Mouse (Mus musculus) midbrain, embryonic 15.5 days (tissue): ENCODE measurements at regions not wholly inside any gene's neighbourhood (a gene's known extent, or its start where the extent isn't known, plus 50 kb on each side); places are given as distances from the start of the nearest gene placed in this dataset.
"Not testable (repeated sequence)": the region's sequence is repeated elsewhere in the genome, so short reads cannot be mapped to it uniquely, and the experiment has no call there.

Source experiments
- ATAC-seq: fragments of 200-750 bp; cut with Nextera tagmentation; replicated peaks from 2 replicates; pipeline ENCODE4 v1.8.0; 2017; ENCODE audit warnings: moderate TSS enrichment
- H3K27ac ChIP-seq: fragments of 300-500 bp; sonication (generic); 2 replicates; pipeline ENCODE4 v1.5.1; 2015; ENCODE audit warnings: mild to moderate bottlenecking, inconsistent platforms
- H3K27me3 ChIP-seq: fragments of 300-500 bp; sonication (generic); replicated peaks from 2 replicates; pipeline ENCODE4 v1.6.1; 2015; ENCODE audit warnings: inconsistent platforms
- H3K36me3 ChIP-seq: fragments of 300-500 bp; sonication (generic); replicated peaks from 2 replicates; pipeline ENCODE4 v1.6.1; 2015; ENCODE audit warnings: inconsistent platforms
- H3K4me1 ChIP-seq: fragments of 300-500 bp; sonication (generic); 2 replicates; pipeline ENCODE4 v1.6.1; 2015; ENCODE audit warnings: inconsistent platforms
- H3K4me2 ChIP-seq: fragments of 300-500 bp; sonication (generic); 2 replicates; pipeline ENCODE4 v1.6.1; 2015; ENCODE audit warnings: inconsistent platforms, mild to moderate bottlenecking, moderate library complexity
- H3K4me3 ChIP-seq: fragments of 300-500 bp; sonication (generic); 2 replicates; pipeline ENCODE4 v1.5.1; 2015; ENCODE audit warnings: mild to moderate bottlenecking, inconsistent platforms
- H3K9ac ChIP-seq: fragments of 300-500 bp; sonication (generic); 2 replicates; pipeline ENCODE4 v1.6.1; 2015; ENCODE audit warnings: mild to moderate bottlenecking, inconsistent platforms
- H3K9me3 ChIP-seq: fragments of 300-500 bp; sonication (generic); 2 replicates; pipeline ENCODE4 v1.6.1; 2016; ENCODE audit warnings: inconsistent platforms
- WGBS: fragments of 180-500 bp; shearing (Covaris S2); methylation state at CpG from one replicate; pipeline ENCODE4 v1.1.7; 2015; ENCODE audit warnings: mixed read lengths; 5-methylcytosine and 5-hydroxymethylcytosine counted together

DNA sequence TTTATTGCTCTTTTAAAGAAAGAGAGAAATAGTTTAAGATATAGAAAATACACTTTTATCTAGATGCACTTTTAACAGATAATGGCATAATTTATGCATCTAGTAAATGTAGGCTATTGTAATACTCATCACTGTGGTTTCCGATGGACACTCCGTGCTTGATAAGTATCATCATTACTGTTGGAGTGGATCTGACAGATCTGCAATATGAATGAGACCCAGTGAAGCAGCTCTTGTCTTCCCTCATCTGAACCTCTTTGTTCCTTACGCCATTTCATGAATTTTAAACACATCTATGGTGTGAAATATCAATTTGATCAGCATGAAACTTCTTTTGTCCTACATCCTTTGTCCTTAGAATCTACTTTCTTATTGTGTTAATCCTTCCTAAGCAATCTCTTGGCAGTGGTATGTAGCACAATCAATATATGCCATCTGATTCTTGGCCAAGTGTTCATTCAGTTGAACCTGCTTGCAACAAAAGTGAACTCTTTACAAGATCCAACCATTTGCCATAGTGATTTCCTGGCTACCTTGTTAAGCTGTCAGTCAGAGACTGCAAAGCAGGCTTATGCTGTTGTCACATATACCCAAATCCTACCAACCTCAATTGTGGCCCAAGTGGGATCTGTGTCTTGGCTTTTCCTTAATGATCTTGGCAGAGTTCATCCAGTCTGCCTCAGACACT, 452.0 kb upstream of the Dab2 start:
- ATAC-seq, result peak; percentile 85
- H3K4me1 ChIP-seq, result no peaks in the 10 kb centered on the region
- no peaks in the 10 kb centered on the region for H3K9me3 ChIP-seq
- no peak overlapping the region for H3K9ac ChIP-seq
- H3K27me3 ChIP-seq, result no peaks in the 10 kb centered on the region
- H3K4me3 ChIP-seq, result no peak overlapping the region
- no peak overlapping the region for H3K4me2 ChIP-seq
- H3K27ac ChIP-seq, result no peak overlapping the region
- no peaks in the 10 kb centered on the region for H3K36me3 ChIP-seq
- WGBS, result 28% methylated on average over 3 of the region's 3 CpGs

GRCm38 (mm10) chr15:5852523-5852922, 447.1 kb upstream of the Dab2 start:
- Histone ChIP-seq H3K36me3 (no peaks in the 10 kb centered on the region), H3K4me2 (no peak overlapping the region), H3K4me1 (no peaks in the 10 kb centered on the region), H3K4me3 (no peak overlapping the region), H3K9me3 (no peaks in the 10 kb centered on the region), H3K27ac (no peak overlapping the region), H3K9ac (no peak overlapping the region), H3K27me3 (no peaks in the 10 kb centered on the region)
- 70% methylated on average over 3 of the region's 3 CpGs for whole genome bisulfite sequencing
- ATAC-seq, result no peak

DNA sequence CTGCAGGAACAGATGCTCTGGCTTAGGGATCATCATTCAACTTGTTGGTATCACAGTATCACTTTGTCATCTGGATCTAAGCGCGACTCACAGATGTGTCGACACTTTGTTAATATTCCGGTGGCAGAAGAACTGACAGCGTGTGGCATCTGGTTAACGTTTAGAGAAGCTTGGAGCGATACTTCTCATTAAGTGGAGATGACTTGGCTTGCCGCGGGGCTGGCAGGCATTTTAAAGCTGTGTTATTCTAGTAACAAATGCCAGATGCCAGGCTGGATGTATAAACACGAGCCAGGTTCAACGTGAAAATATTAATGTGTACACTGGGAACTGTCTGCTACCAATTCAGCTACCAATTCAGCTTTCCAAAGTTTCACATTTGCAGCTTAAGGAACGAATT, 430.3 kb upstream of the Dab2 start:
- Histone ChIP-seq H3K27ac (no peak overlapping the region), H3K4me2 (no peak overlapping the region), H3K4me3 (no peak overlapping the region), H3K4me1 (no peaks in the 10 kb centered on the region), H3K9ac (no peak overlapping the region), H3K36me3 (no peaks in the 10 kb centered on the region), H3K27me3 (no peaks in the 10 kb centered on the region), H3K9me3 (no peaks in the 10 kb centered on the region)
- ATAC-seq, result no peak
- WGBS, result 81% methylated on average over 12 of the region's 12 CpGs

GRCm38 (mm10) chr15:5869866-5870265, 429.7 kb upstream of the Dab2 start:
- H3K9ac ChIP-seq, result no peak overlapping the region

DNA sequence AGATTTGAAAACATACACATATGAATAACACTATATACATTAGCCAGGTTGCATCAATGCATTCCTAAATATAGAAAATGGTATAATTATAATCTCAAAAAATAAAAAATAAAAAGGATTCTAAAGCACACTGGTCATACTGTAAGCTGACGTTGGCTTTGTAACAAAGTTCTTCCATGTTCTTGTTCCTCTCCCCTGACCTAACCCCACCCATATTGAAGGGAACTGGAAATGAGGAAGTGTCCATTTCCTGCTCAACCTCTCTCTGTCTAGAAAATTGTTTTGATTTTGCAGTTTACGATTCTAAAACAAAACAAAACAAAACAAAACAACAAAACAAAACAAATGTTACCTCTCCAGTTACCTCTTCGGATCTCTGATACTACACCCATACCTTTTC, 427.5 kb upstream of the Dab2 start:
- Histone ChIP-seq H3K9me3 (no peaks in the 10 kb centered on the region), H3K27ac (no peak overlapping the region), H3K4me3 (no peak overlapping the region), H3K27me3 (no peaks in the 10 kb centered on the region), H3K4me1 (no peaks in the 10 kb centered on the region), H3K9ac (no peak overlapping the region), H3K36me3 (no peaks in the 10 kb centered on the region), H3K4me2 (no peak overlapping the region)
- WGBS, result 91% methylated on average over 3 of the region's 3 CpGs
- ATAC-seq, result no peak

More at GRCm38 (mm10) chr15:5869866-5870265, 429.7 kb upstream of the Dab2 start:
- H3K4me3 ChIP-seq, result no peak overlapping the region
- WGBS, result 79% methylated on average over 2 of the region's 2 CpGs
- ATAC-seq, result no peak
- no peak overlapping the region for H3K4me2 ChIP-seq
- no peaks in the 10 kb centered on the region for H3K4me1 ChIP-seq
- H3K27me3 ChIP-seq, result no peaks in the 10 kb centered on the region
- H3K9me3 ChIP-seq, result no peaks in the 10 kb centered on the region
- no peaks in the 10 kb centered on the region for H3K36me3 ChIP-seq
- no peak overlapping the region for H3K27ac ChIP-seq

DNA sequence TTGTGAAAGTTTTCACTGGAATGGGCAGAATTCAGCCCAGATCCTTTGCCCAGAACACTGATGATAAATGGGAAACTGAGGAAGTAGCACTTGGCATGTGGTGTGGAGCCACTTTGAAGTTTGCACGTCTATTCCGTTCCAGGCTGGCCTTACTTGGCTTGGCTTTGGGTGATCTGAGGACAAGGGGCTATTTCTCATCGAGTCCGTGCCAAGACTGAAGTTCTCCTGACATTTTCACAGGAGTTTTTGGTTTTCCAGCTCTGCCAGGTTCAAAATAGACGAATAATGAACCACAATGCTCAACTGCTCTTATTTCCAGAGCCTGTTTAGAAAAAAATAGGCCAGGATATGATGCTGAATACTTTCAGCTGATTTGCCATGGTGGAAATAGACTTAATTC, 421.8 kb upstream of the Dab2 start:
- ATAC-seq, result no peak
- Histone ChIP-seq H3K4me2 (no peak overlapping the region), H3K27ac (no peak overlapping the region), H3K9me3 (no peaks in the 10 kb centered on the region), H3K9ac (no peak overlapping the region), H3K4me1 (no peaks in the 10 kb centered on the region), H3K36me3 (no peaks in the 10 kb centered on the region), H3K27me3 (no peaks in the 10 kb centered on the region), H3K4me3 (no peak overlapping the region)
- 93% methylated on average over 5 of the region's 5 CpGs for WGBS

DNA sequence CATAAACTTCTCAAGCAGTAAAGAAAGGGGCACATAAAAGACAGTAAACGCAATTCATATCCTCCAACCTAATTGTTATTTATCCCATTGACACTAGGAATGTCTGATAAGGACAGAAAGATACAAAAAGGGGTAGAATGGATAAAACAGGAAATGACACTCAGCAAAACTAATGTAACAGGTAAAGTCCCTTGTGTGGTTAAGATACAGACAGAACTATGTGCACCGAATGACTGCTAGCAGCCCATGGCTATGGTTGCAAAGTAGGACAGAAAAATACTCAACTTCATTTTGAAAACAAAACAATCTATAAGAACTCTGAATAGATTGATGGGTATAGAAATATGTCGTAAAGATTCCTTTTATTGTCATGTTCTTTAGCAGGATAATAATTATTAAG, 408.4 kb upstream of the Dab2 start:
- Histone ChIP-seq H3K36me3 (no peaks in the 10 kb centered on the region), H3K27me3 (no peaks in the 10 kb centered on the region), H3K4me3 (no peak overlapping the region), H3K9me3 (no peaks in the 10 kb centered on the region), H3K27ac (no peak overlapping the region), H3K9ac (no peak overlapping the region), H3K4me1 (no peaks in the 10 kb centered on the region), H3K4me2 (no peak overlapping the region)
- 90% methylated on average over 3 of the region's 3 CpGs for WGBS
- no peak for ATAC-seq

DNA sequence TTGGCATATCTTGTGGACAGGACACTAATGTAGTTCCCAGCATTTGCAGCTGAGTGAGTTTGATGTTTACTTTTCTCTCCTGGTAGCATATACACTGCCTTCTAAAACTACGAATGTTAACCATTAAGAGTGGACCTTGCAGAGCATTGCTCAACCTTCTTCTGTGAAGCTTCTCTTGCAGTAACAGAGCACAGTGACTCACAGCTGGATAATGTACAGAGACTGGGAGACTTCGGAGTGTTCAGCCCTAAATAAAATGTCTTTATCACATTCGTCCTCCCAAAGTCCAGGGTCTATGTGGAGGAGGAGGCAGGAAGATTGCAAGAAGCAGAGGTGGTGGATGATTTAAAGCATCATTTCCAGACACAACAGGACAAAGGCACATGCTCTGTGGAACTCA, 407.6 kb upstream of the Dab2 start:
- H3K27ac ChIP-seq, result no peak overlapping the region
- 87% methylated on average over 3 of the region's 3 CpGs for WGBS

DNA sequence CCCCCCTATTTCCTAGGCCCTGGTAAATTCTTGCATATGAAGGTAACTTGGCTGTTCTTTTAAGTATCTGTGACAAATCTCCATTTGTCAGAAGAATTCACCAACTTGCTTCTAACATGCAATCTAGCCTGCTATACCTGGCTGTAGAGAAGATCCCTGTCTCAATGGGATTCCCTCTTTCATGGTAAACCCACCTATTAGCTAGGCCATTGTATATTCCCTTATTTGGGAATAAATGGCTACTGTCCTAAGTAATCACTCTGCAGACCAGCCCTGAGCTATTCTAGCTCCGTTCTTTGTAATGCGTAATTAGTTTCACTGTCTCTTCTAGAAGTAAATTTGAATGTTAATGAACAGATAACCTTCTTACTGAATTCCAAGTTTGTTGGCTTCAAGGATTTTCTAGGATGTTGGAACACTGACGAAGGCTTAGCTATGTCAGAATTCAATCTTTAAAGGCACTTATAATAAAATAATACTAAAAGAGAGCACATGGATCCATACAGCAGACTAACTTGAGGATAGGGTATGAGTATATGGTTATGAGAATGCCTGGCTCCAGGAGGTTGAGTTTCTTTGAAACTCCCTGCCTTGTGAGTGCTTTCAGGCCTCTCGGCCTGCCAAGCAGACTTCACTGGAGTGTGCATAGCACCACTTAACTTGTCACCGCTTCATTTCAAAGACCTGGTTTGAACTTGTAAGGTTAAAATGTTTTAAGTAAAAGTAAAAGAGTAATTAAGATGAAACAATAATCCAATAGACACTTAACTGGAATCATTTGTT, 403.7 kb upstream of the Dab2 start:
- WGBS, result 78% methylated on average over 5 of the region's 5 CpGs

More for the DNA sequence above, 407.6 kb upstream of the Dab2 start:
- Histone ChIP-seq H3K9ac (no peak overlapping the region), H3K9me3 (no peaks in the 10 kb centered on the region), H3K36me3 (no peaks in the 10 kb centered on the region), H3K4me2 (no peak overlapping the region), H3K27me3 (no peaks in the 10 kb centered on the region), H3K4me3 (no peak overlapping the region), H3K4me1 (no peaks in the 10 kb centered on the region)
- ATAC-seq, result no peak

DNA sequence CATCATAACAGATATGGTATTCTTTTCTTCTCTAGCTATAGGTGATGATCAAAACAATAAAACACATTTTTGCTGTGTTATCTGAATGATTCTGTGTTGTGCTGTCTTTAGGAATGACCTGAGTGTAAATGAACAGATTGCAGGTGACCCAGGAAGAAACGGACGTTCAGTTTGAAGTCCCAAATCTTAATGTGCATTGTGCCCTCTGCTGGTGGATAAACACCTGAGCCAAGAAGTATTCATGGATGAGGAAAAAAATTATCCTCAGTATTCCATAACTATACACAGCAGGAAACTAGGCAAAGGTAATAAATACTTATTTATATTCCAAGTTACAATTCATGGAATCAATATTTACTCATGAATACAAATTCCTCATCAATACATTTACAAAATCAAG, 384.3 kb upstream of the Dab2 start:
- Histone ChIP-seq H3K27me3 (no peaks in the 10 kb centered on the region), H3K4me3 (no peak overlapping the region), H3K4me1 (no peaks in the 10 kb centered on the region), H3K9ac (no peak overlapping the region), H3K36me3 (no peaks in the 10 kb centered on the region), H3K9me3 (no peaks in the 10 kb centered on the region), H3K4me2 (no peak overlapping the region), H3K27ac (no peak overlapping the region)
- peak; percentile 77 for ATAC-seq
- 4% methylated on average over 2 of the region's 2 CpGs for WGBS

More for the DNA sequence above, 403.7 kb upstream of the Dab2 start:
- not testable (repeated sequence) for H3K9ac ChIP-seq, H3K27me3 ChIP-seq, H3K4me2 ChIP-seq, ATAC-seq, H3K36me3 ChIP-seq, H3K27ac ChIP-seq, H3K4me3 ChIP-seq, H3K9me3 ChIP-seq, H3K4me1 ChIP-seq

- 70% methylated on average over 4 of the region's 4 CpGs for WGBS
Observed at GRCm38 (mm10) chr15:5920058-5920457, 379.5 kb upstream of the Dab2 start.

GRCm38 (mm10) chr15:5927768-5928167, 371.8 kb upstream of the Dab2 start:
- WGBS, result 88% methylated on average over 3 of the region's 3 CpGs
- Histone ChIP-seq H3K4me2 (no peak overlapping the region), H3K9me3 (no peaks in the 10 kb centered on the region), H3K36me3 (no peaks in the 10 kb centered on the region), H3K27me3 (no peaks in the 10 kb centered on the region), H3K4me1 (no peaks in the 10 kb centered on the region), H3K9ac (no peak overlapping the region), H3K27ac (no peak overlapping the region), H3K4me3 (no peak overlapping the region)
- no peak for ATAC-seq

More at GRCm38 (mm10) chr15:5920058-5920457, 379.5 kb upstream of the Dab2 start:
- no peak overlapping the region for H3K4me2 ChIP-seq
- no peak for ATAC-seq
- no peaks in the 10 kb centered on the region for H3K36me3 ChIP-seq
- no peaks in the 10 kb centered on the region for H3K9me3 ChIP-seq
- no peaks in the 10 kb centered on the region for H3K4me1 ChIP-seq
- no peak overlapping the region for H3K9ac ChIP-seq
- H3K27me3 ChIP-seq, result no peaks in the 10 kb centered on the region
- H3K4me3 ChIP-seq, result no peak overlapping the region
- H3K27ac ChIP-seq, result no peak overlapping the region

DNA sequence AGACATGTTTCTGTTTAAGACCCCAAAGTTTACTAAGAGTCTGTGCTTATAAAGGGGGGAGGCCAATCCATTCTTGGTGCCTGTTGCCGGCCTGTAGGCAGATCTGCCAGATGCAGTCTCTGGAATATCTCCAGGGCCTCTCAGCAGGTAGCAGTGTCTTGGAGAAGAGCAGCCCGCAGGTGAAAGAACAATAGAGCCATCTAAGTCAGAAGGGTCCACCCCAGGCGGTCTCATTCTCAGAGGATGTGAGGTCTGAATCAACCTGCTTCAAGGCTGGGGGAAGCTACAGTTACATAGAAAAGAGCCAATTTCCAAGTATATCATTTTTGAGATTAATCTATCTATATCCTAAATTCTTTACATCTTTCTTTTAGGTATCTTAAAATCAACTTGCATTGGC, 366.0 kb upstream of the Dab2 start:
- no peaks in the 10 kb centered on the region for H3K27me3 ChIP-seq
- H3K9ac ChIP-seq, result no peak overlapping the region
- no peak overlapping the region for H3K4me3 ChIP-seq
- 32% methylated on average over 3 of the region's 3 CpGs for WGBS
- H3K9me3 ChIP-seq, result no peaks in the 10 kb centered on the region
- no peak for ATAC-seq
- no peak overlapping the region for H3K4me2 ChIP-seq
- no peaks in the 10 kb centered on the region for H3K36me3 ChIP-seq
- H3K27ac ChIP-seq, result no peak overlapping the region
- no peaks in the 10 kb centered on the region for H3K4me1 ChIP-seq
